Mouse (Mus musculus) lung, postnatal 10 days (tissue): ENCODE data around the gene Sept12.

ENCODE experiments used
- DNase-seq: peaks from one replicate; pipeline ENCODE4 v3.0.0; 2021

Sept12 gene

GRCm38 (mm10) chr16:4974521-4974920 is 23.1 kb downstream of the Sept12 start:
- no peak for DNase-seq

GRCm38 (mm10) chr16:4971626-4972025 is 26.0 kb downstream of the Sept12 start:
- DNase-seq: peak; percentile 81

GRCm38 (mm10) chr16:4969055-4969843 is 28.4 kb downstream of the Sept12 start:
- DNase-seq: peak; percentile 37

- no peak for DNase-seq
Observed at GRCm38 (mm10) chr16:4968426-4968825, 29.2 kb downstream of the Sept12 start.

- no peak for DNase-seq
Observed at GRCm38 (mm10) chr16:4965392-4966129, 32.1 kb downstream of the Sept12 start.

GRCm38 (mm10) chr16:4964731-4965391 is 32.8 kb downstream of the Sept12 start:
- DNase-seq: no peak

- peak; percentile 99 for DNase-seq
Observed at GRCm38 (mm10) chr16:4963797-4964709, 33.6 kb downstream of the Sept12 start, which contains the start of gene Anks3. Gene Anks3, minus strand, starts transcription at chr16:4964205.

GRCm38 (mm10) chr16:4963346-4963745 is 34.3 kb downstream of the Sept12 start:
- no peak for DNase-seq

GRCm38 (mm10) chr16:4960260-4960659 is 37.4 kb downstream of the Sept12 start:
- DNase-seq: no peak

- DNase-seq: no peak
Observed at GRCm38 (mm10) chr16:4957446-4957845, 40.2 kb downstream of the Sept12 start.

GRCm38 (mm10) chr16:4956609-4957008 is 41.0 kb downstream of the Sept12 start:
- DNase-seq: no peak

- no peak for DNase-seq
Observed at GRCm38 (mm10) chr16:4947378-4947777, 50.3 kb downstream of the Sept12 start.

- DNase-seq: no peak
Observed at GRCm38 (mm10) chr16:4946155-4946554, 51.5 kb downstream of the Sept12 start.

GRCm38 (mm10) chr16:4945415-4945814 is 52.2 kb downstream of the Sept12 start:
- DNase-seq: no peak

GRCm38 (mm10) chr16:4943431-4943830 is 54.2 kb downstream of the Sept12 start:
- no peak for DNase-seq

GRCm38 (mm10) chr16:4942868-4943267 is 54.8 kb downstream of the Sept12 start:
- no peak for DNase-seq

- no peak for DNase-seq
Observed at GRCm38 (mm10) chr16:4941016-4941415, 56.6 kb downstream of the Sept12 start.

- DNase-seq: no peak
Observed at GRCm38 (mm10) chr16:4940311-4940850, 57.3 kb downstream of the Sept12 start.

- peak; percentile 59 for DNase-seq
Observed at GRCm38 (mm10) chr16:4939412-4939811, 58.2 kb downstream of the Sept12 start.

GRCm38 (mm10) chr16:4938989-4939388 is 58.7 kb downstream of the Sept12 start:
- peak; percentile 98 for DNase-seq

GRCm38 (mm10) chr16:4938461-4938860 is 59.2 kb downstream of the Sept12 start, which contains the start of gene Nudt16l1:
Gene Nudt16l1, plus strand, starts transcription at chr16:4938761.
- DNase-seq: no peak
